ENCODE assay signal across 8 mouse cellular contexts in genomic region chr7:19363881-19364280, GRCm38 (mm10). TPM values are rescaled to one million over a fixed set of nuclear protein-coding genes. Genes with fewer than 3 reads are reported as not detected.
A peak's percentile ranks its signal among the peaks of the same experiment; 100 is the strongest.
DNase-seq lines count a peak whose midpoint lies in the region; ATAC-seq and TF ChIP-seq lines count a peak whose summit lies in the region.

No protein-coding gene starts in this region.

- H3K9ac ChIP-seq in heart, embryonic 13.5 days, result peak overlapping the region; percentile 83

- H3K4me3 ChIP-seq in heart, embryonic 13.5 days, result peak overlapping the region; percentile 62; the same call in 1 of the 2 replicates
- H3K4me3 ChIP-seq in myocyte, result peak overlapping the region; percentile 90

- H3K9me3 ChIP-seq in heart, embryonic 13.5 days, result no peaks in the 10 kb centered on the region

- H3K27me3 ChIP-seq in heart, embryonic 13.5 days (replicated peaks), result peaks cover 5% of the 10 kb centered on the region
- H3K27me3 ChIP-seq in myocyte (ENCODE audit: control insufficient read depth, insufficient read depth, insufficient read length), result no peaks in the 10 kb centered on the region

- peaks cover 8% of the 10 kb centered on the region for H3K36me3 ChIP-seq in heart, embryonic 13.5 days
- no peaks in the 10 kb centered on the region for H3K36me3 ChIP-seq in myocyte (ENCODE audit: control insufficient read depth, insufficient read depth)

- no peak for ATAC-seq in heart, embryonic 13.5 days (ENCODE audit: extremely low read depth, insufficient number of reproducible peaks, low FRiP score, low TSS enrichment)

- H3K79me2 ChIP-seq in myocyte (ENCODE audit: control insufficient read depth, insufficient read depth), result peaks cover 52% of the 10 kb centered on the region

- H3K27ac ChIP-seq in heart, embryonic 13.5 days (replicated peaks), result peak overlapping the region; percentile 96; the same call in 1 of the 2 replicates

- 6% methylated on average over 18 of the region's 18 CpGs for WGBS in heart, embryonic 13.5 days

- no peak overlapping the region for H3ac ChIP-seq in myocyte (ENCODE audit: control insufficient read depth, insufficient read length)

- intact Hi-C loops in left cerebral cortex, postnatal 25 days (cut with DNase I), result no loop called here

- H3K4me1 ChIP-seq in heart, embryonic 13.5 days, result peaks cover 37% of the 10 kb centered on the region

- H3K4me2 ChIP-seq in heart, embryonic 13.5 days, result peak overlapping the region; percentile 99
- peak overlapping the region; percentile 82 for H3K4me2 ChIP-seq in myocyte (ENCODE audit: low read depth)

- DNase-seq in frontal cortex, postnatal 36 days (ENCODE audit: low spot score in 2 of 2), result peak; percentile 44 to 61
- no peak for DNase-seq in frontal cortex, postnatal 14 days (ENCODE audit: low spot score in 2 of 2)
- peak; percentile 77 for DNase-seq in NIH3T3 (ENCODE audit: low read depth)
- peak; percentile 80 to 88 for DNase-seq in cerebellum, postnatal 25 days
- DNase-seq in left cerebral cortex, postnatal 25 days (ENCODE audit: low spot score in 2 of 2), result peak; percentile 45 to 61
- DNase-seq in thymus, postnatal 10 days (ENCODE audit: low spot score in 2 of 2), result peak; percentile 45 to 74

- TF ChIP-seq POLR2A in myocyte (IDR thresholded peaks at IDR 0.05; ENCODE audit: insufficient read length, low read depth), result no peak

TF ChIP-seq in myocyte, 11 proteins besides CTCF, POLR2A, EP300 and RAD21:
- TF ChIP-seq POLR2AphosphoS2 (IDR thresholded peaks at IDR 0.05; ENCODE audit: insufficient read length, low read depth) (peak; percentile 56), CEBPB (IDR thresholded peaks at IDR 0.05; ENCODE audit: insufficient read depth, poor library complexity, severe bottlenecking) (no peak), MYOD1 (IDR thresholded peaks at IDR 0.05; ENCODE audit: control insufficient read depth in 1 of 3, insufficient read length in 2 of 3, low read depth in 2 of 3) (peak in 2 of 3 experiments; percentile 75 to 85), MYOG (IDR thresholded peaks at IDR 0.05; ENCODE audit: control insufficient read depth in 1 of 3, insufficient read depth in 1 of 3, insufficient read length in 2 of 3, low read depth in 2 of 3) (peak in 2 of 3 experiments; percentile 72 to 93), USF1 (IDR thresholded peaks at IDR 0.05; ENCODE audit: low read depth) (no peak), E2F4 (IDR thresholded peaks at IDR 0.05; ENCODE audit: insufficient read depth) (no peak), REST (IDR thresholded peaks at IDR 0.05; ENCODE audit: insufficient read depth, insufficient read length) (no peak)

RNA-seq across cellular contexts. Expression of gene Ppp1r13l, which starts 4.3 kb away (rescaled TPM):
- 12.8 and 13.0 TPM in 2 replicates for polyA plus RNA-seq in heart, embryonic 13.5 days (2015; fragmentation: Nextera tagmentation; extraction: Ambion mirVana)
- 1 to 10 TPM; 5.4 to 9.9 TPM for total RNA-seq in left cerebral cortex, postnatal 25 days (2021)
- polyA plus RNA-seq in myocyte (2012; fragmentation: generic; extraction: Trizol), result 36.0 TPM

RNA-seq across cellular contexts. Expression of gene Cd3eap, which starts 4.6 kb away (rescaled TPM):
- polyA plus RNA-seq in heart, embryonic 13.5 days (2015; fragmentation: Nextera tagmentation; extraction: Ambion mirVana), result 17.4 and 19.8 TPM in 2 replicates
- 10 to 100 TPM; 16.6 to 20.0 TPM for total RNA-seq in left cerebral cortex, postnatal 25 days (2021)
- polyA plus RNA-seq in myocyte (2012; fragmentation: generic; extraction: Trizol), result 13.7 TPM

RNA-seq across cellular contexts. Expression of gene Ercc2, which starts 17.9 kb away (rescaled TPM):
- 11.8 and 12.2 TPM in 2 replicates for polyA plus RNA-seq in heart, embryonic 13.5 days (2015; fragmentation: Nextera tagmentation; extraction: Ambion mirVana)
- 10 to 100 TPM; 31.9 to 32.3 TPM for total RNA-seq in left cerebral cortex, postnatal 25 days (2021)
- 11.5 TPM for polyA plus RNA-seq in myocyte (2012; fragmentation: generic; extraction: Trizol)

RNA-seq across cellular contexts. Expression of gene Ercc1, which starts 19.3 kb away (rescaled TPM):
- polyA plus RNA-seq in heart, embryonic 13.5 days (2015; fragmentation: Nextera tagmentation; extraction: Ambion mirVana), result 62.6 and 62.7 TPM in 2 replicates
- total RNA-seq in left cerebral cortex, postnatal 25 days (2021), result 10 to 100 TPM; 34.1 to 40.5 TPM
- 83.1 TPM for polyA plus RNA-seq in myocyte (2012; fragmentation: generic; extraction: Trizol)

RNA-seq across cellular contexts. Expression of gene Klc3, which starts 40.0 kb away (rescaled TPM):
- polyA plus RNA-seq in heart, embryonic 13.5 days (2015; fragmentation: Nextera tagmentation; extraction: Ambion mirVana), result 4.8 and 5.5 TPM in 2 replicates
- total RNA-seq in left cerebral cortex, postnatal 25 days (2021), result 1 to 10 TPM; 1.8 to 2.4 TPM
- polyA plus RNA-seq in myocyte (2012; fragmentation: generic; extraction: Trizol), result 3.5 TPM

Comparison
In these comparisons a context has a peak if more than half of its experiments do, and no peak if none do; other contexts are left out.
1. DNase-seq: peak in frontal cortex, postnatal 36 days (2 of 2), NIH3T3 (single experiment), cerebellum, postnatal 25 days (2 of 2), left cerebral cortex, postnatal 25 days (2 of 2) and thymus, postnatal 10 days (2 of 2); none in frontal cortex, postnatal 14 days (0 of 2).